Mouse (Mus musculus) lung, embryonic 14.5 days (tissue): Measurements from ENCODE around the gene Mgam. TPM values are rescaled to one million over a fixed set of nuclear protein-coding genes. Genes with fewer than 3 reads are reported as not detected.
"Not testable (repeated sequence)": the region's sequence is repeated elsewhere in the genome, so short reads cannot be mapped to it uniquely, and the experiment has no call there.

Experiments
- ATAC-seq: fragments of 200-750 bp; cut with Nextera tagmentation; 2 replicates; pipeline ENCODE4 v1.8.0; 2017; ENCODE audit warnings: mild to moderate bottlenecking, moderate TSS enrichment, moderate library complexity; ENCODE audit not compliant: insufficient read depth
- DNase-seq: peaks from one replicate; pipeline ENCODE4 v3.0.0-alpha.2; 2015
- H3K27ac ChIP-seq: fragments of 300-500 bp; sonication (generic); 2 replicates; pipeline ENCODE4 v1.5.1; 2014; ENCODE audit warnings: low read depth, mild to moderate bottlenecking, moderate library complexity
- H3K27me3 ChIP-seq: fragments of 300-500 bp; sonication (generic); 2 replicates; pipeline ENCODE4 v1.6.1; 2014; ENCODE audit warnings: low read length, control low read depth; ENCODE audit not compliant: insufficient read depth
- H3K36me3 ChIP-seq: fragments of 300-500 bp; sonication (generic); 2 replicates; pipeline ENCODE4 v1.6.1; 2014; ENCODE audit warnings: control low read depth; ENCODE audit not compliant: insufficient read depth
- H3K4me1 ChIP-seq: fragments of 300-500 bp; sonication (generic); 2 replicates; pipeline ENCODE4 v1.6.1; 2014; ENCODE audit warnings: antibody characterized with exemption, control low read depth; ENCODE audit not compliant: insufficient read depth
- H3K4me2 ChIP-seq: fragments of 300-500 bp; sonication (generic); 2 replicates; pipeline ENCODE4 v1.6.1; 2014; ENCODE audit warnings: mild to moderate bottlenecking
- H3K4me3 ChIP-seq: fragments of 300-500 bp; sonication (generic); 2 replicates; pipeline ENCODE4 v1.5.1; 2014; ENCODE audit warnings: low read depth, low read length
- H3K9ac ChIP-seq: fragments of 300-500 bp; sonication (generic); 2 replicates; pipeline ENCODE4 v1.6.1; 2014
- H3K9me3 ChIP-seq: fragments of 300-500 bp; sonication (generic); 2 replicates; pipeline ENCODE4 v1.6.1; 2016; ENCODE audit warnings: low read depth, low read length, control low read depth
- CTCF ChIP-seq: IDR thresholded peaks from 2 replicates; pipeline ENCODE4 v1.5.1; 2016; ENCODE audit warnings: antibody characterized with exemption, low read depth
- WGBS: fragments of 180-500 bp; shearing (Covaris S2); extraction: QIAGEN DNeasy Blood & Tissue Kit; methylation state at CpG from one replicate; pipeline ENCODE4 v1.1.7; 2014; 5-methylcytosine and 5-hydroxymethylcytosine counted together
- polyA plus RNA-seq: library from polyadenylated mRNA; unstranded; fragments of >200 nt; fragmentation: Nextera tagmentation; extraction: Ambion mirVana; gene quantifications from 2 replicates; pipeline ENCODE4 v1.2.1, GENCODE M21; 2014

Mgam gene
- polyA plus RNA-seq, result 0.11 and 0.38 TPM in 2 replicates

DNA sequence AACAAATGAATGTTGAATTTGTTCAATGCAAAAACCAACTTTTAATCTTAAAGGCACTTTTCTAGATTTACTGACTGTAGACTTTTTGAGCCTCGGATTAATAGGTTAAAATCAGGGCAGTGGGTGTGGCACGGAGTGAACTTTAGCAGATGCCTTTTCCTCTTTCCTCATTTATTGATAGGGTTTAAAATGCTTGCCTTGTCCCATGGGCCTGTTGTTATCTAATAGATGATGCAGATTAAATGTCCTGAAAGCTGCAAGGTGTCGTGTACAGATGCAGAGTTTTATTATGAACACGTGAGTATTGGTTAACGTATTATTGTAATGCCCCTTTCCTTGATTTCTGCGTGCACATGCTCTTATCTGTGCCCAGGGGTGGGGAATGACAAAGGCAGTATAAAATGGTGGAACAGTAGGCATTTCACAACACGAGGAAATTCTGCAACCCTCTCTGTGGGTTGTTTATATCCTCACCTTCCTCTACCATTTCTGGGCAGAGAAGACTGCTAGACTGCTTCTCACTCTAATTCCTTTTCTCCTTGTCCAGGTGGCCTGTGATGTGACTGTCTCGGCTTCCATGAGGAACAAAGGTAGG is at the start of gene Mgam:
TSS of gene Mgam (plus strand) at position 426 of the 595 bp plus-strand sequence.
- H3K36me3 ChIP-seq, result no peaks in the 10 kb centered on the region
- no peak for DNase-seq
- H3K27me3 ChIP-seq, result no peaks in the 10 kb centered on the region
- H3K27ac ChIP-seq, result no peak within 1 kb of the TSS
- H3K4me3 ChIP-seq, result no peak within 1 kb of the TSS
- H3K9ac ChIP-seq, result no peak within 1 kb of the TSS
- H3K9me3 ChIP-seq, result no peaks in the 10 kb centered on the region
- no peak within 1 kb of the TSS for H3K4me2 ChIP-seq
- no peaks in the 10 kb centered on the region for H3K4me1 ChIP-seq
- WGBS, result 77% methylated on average over 8 of the region's 8 CpGs
- no peak for TF ChIP-seq CTCF
- ATAC-seq, result no peak

- 86% methylated on average over 6 of the region's 6 CpGs for WGBS
- Histone ChIP-seq H3K27ac (no peak overlapping the region), H3K4me2 (no peak overlapping the region), H3K36me3 (no peaks in the 10 kb centered on the region), H3K9ac (no peak overlapping the region), H3K27me3 (no peaks in the 10 kb centered on the region), H3K4me1 (no peaks in the 10 kb centered on the region), H3K9me3 (no peaks in the 10 kb centered on the region), H3K4me3 (no peak overlapping the region)
- ATAC-seq (no peak), DNase-seq (no peak)
- TF ChIP-seq CTCF, result no peak
Measured at GRCm38 (mm10) chr6:40584336-40584735, 44.3 kb upstream of the Mgam start.

DNA sequence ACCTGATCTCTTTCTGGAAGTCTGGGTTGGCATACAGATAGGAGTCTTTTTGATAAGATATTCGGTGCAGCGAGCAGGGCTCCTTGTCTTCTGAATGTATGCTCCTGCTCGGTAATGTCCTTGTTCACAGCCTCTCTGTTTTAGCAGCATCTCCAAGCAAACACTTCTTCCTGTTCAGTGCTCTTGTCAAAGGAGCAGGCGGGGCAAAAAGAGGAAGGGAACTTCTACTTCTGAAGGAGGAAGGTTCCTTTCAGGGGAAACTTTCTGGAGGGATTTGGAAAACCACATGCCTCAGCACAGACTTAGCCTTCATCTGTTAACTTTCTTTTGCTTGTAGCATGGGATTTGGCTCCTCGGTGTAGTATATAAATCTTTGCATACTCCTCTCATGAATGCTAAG is 43.0 kb upstream of the Mgam start, which contains the start of gene Clec5a:
TSS of gene Clec5a (minus strand) at position 177 of the 400 bp plus-strand sequence.
- DNase-seq (no peak), ATAC-seq (no peak)
- no peak within 1 kb of the TSS for H3K4me3 ChIP-seq
- no peak for TF ChIP-seq CTCF
- H3K27ac ChIP-seq, result no peak within 1 kb of the TSS
- H3K4me2 ChIP-seq, result no peak within 1 kb of the TSS
- no peaks in the 10 kb centered on the region for H3K4me1 ChIP-seq
- no peaks in the 10 kb centered on the region for H3K9me3 ChIP-seq
- no peak within 1 kb of the TSS for H3K9ac ChIP-seq
- no peaks in the 10 kb centered on the region for H3K36me3 ChIP-seq
- H3K27me3 ChIP-seq, result no peaks in the 10 kb centered on the region
- WGBS, result 64% methylated on average over 5 of the region's 5 CpGs

DNA sequence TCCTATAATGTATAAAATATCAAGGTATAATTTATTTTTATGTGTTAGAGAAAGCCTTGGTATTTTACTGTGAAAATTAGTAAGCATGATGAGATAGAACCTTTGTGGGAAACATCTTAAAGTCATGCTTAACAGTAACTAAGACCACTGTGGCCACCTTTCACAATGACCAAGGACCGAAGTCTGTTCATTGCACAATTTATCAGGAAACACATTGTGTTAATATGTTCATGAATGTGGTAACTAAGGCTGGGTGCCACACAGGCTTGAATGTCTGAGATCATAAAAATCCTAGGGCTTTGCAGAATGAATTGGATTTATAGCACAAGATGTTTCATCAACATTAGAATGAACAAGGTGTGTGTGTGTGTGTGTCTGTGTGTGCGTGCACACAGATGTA is 40.3 kb upstream of the Mgam start:
- DNase-seq, result no peak
- no peak overlapping the region for H3K9ac ChIP-seq

DNA sequence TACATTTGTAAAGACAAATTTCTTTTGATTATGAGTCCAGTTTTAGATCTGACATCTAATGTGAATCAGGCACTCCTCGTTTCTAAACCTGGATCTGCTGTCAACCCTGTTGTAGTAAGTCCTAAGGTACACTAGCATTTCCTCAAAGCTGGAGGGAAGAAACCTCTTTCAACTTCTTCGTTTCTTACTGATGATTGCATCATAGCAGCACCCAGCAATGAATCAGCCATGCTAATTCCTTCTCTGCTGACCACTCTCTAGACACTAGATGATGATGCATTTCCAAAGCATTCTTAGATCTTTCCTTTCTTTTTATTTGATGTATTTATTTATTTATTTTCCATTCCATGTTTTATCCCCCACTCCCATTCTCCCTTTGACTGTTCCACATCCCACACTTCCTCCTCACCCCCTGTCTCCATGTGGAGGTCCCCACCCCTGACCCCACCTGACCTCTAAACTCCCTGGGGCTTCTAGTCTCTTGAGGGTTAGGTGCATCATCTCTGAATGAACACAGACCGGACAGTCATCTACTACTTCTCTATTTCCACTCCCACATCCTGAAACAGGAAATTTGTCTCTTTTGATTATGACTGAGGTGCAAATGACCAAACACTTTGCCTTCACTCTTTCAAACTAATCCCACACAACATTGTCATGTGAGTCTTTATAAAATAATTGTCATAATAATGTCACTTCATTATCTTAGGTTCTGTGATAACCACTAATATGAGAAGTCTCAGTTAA is 33.7 kb upstream of the Mgam start:
- TF ChIP-seq CTCF, result no peak
- H3K9ac ChIP-seq, result no peak overlapping the region
- 57% methylated on average over 3 of the region's 3 CpGs for WGBS
- no peaks in the 10 kb centered on the region for H3K4me1 ChIP-seq
- H3K4me2 ChIP-seq, result no peak overlapping the region
- H3K36me3 ChIP-seq, result no peaks in the 10 kb centered on the region
- DNase-seq (no peak), ATAC-seq (no peak)
- no peak overlapping the region for H3K27ac ChIP-seq
- H3K4me3 ChIP-seq, result no peak overlapping the region
- H3K9me3 ChIP-seq, result no peaks in the 10 kb centered on the region
- no peaks in the 10 kb centered on the region for H3K27me3 ChIP-seq

More for the DNA sequence above, 40.3 kb upstream of the Mgam start:
- no peak overlapping the region for H3K4me3 ChIP-seq
- H3K9me3 ChIP-seq, result no peaks in the 10 kb centered on the region
- 88% methylated on average over 2 of the region's 2 CpGs for WGBS
- no peaks in the 10 kb centered on the region for H3K4me1 ChIP-seq
- H3K27me3 ChIP-seq, result no peaks in the 10 kb centered on the region
- H3K27ac ChIP-seq, result no peak overlapping the region
- no peak for TF ChIP-seq CTCF
- no peaks in the 10 kb centered on the region for H3K36me3 ChIP-seq
- no peak for ATAC-seq
- no peak overlapping the region for H3K4me2 ChIP-seq

- H3K9me3 ChIP-seq, H3K4me2 ChIP-seq, DNase-seq, H3K27me3 ChIP-seq, H3K27ac ChIP-seq, H3K4me1 ChIP-seq, H3K9ac ChIP-seq, H3K4me3 ChIP-seq, H3K36me3 ChIP-seq, ATAC-seq: not testable (repeated sequence)
- WGBS, result 29% methylated on average over 4 of the region's 4 CpGs
Measured at GRCm38 (mm10) chr6:40598546-40598945, 30.1 kb upstream of the Mgam start.

DNA sequence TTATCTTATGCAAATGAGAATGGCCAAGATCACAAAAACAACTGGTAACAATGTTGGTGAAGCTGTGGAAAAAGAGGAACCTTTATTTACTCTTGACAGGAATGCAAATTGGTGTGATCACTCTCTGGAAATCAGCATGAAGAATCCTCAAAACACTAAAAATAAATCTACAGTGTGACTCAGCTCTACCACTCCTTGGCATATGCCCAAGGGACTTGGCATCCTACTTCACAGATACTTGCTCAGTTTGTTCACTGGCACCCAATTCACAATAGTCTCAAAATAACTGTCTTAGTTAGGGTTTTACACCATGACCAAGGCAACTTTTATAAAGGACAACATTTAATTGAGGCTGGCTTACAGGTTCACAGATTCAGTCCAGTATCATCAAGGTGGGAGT is 21.2 kb upstream of the Mgam start:
- H3K27ac ChIP-seq, result no peak overlapping the region
- ATAC-seq, result no peak
- H3K4me2 ChIP-seq, result no peak overlapping the region
- no peaks in the 10 kb centered on the region for H3K9me3 ChIP-seq
- H3K9ac ChIP-seq, result no peak overlapping the region
- H3K4me1 ChIP-seq, result no peaks in the 10 kb centered on the region
- no peak for TF ChIP-seq CTCF
- no peak for DNase-seq
- H3K27me3 ChIP-seq, result no peaks in the 10 kb centered on the region
- H3K36me3 ChIP-seq, result no peaks in the 10 kb centered on the region
- no peak overlapping the region for H3K4me3 ChIP-seq
